Mouse (Mus musculus): Measurements from ENCODE around the gene Nck2. TPM values are rescaled to one million over a fixed set of nuclear protein-coding genes. Genes with fewer than 3 reads are reported as not detected.

The Nck2 gene
- polyA plus RNA-seq, 1 experiment, result 19.1 TPM

DNA sequence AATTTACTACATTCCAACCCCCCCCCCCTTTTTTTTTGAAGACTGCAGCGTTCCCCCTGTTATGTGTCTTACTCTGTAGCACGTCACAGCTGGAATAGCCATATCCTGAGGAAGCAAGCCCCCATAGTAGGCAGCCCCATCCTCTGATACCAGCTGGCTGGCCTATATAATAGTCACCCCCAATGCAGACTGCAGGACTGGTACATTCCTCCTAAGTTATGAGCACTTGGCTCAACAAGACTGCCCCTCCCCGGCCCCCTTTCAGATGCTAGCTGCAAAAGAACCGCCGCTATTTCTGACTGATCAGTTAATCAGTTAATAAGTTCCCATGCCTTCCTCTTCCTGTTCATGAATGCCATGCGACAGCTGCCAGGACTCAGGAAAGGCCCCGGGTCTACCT, 23.8 kb downstream of the Nck2 start:
- Histone ChIP-seq H3K36me3 (ENCODE audit: control insufficient read depth, insufficient read depth, low read length) (no peaks in the 10 kb centered on the region), H3K4me3 (ENCODE audit: insufficient read depth, low read depth, low read length) (no peak overlapping the region), H3K4me1 (ENCODE audit: control insufficient read depth, insufficient read depth, low read length) (peaks cover 34% of the 10 kb centered on the region), H3K27me3 (replicated peaks; ENCODE audit: control insufficient read depth, insufficient read depth, low read length) (no peaks in the 10 kb centered on the region), H3K27ac (ENCODE audit: insufficient read depth, low read depth, low read length) (no peak overlapping the region)
- no peak for TF ChIP-seq POLR2A (IDR thresholded peaks at IDR 0.05; ENCODE audit: low read depth, low read length)
- no peak for TF ChIP-seq CTCF (conservative IDR thresholded peaks at IDR 0.05; ENCODE audit: insufficient read depth, insufficient read length, low read depth, low read length)
- 29% methylated on average over 7 of the region's 7 CpGs for WGBS
- DNase-seq, result no peak

DNA sequence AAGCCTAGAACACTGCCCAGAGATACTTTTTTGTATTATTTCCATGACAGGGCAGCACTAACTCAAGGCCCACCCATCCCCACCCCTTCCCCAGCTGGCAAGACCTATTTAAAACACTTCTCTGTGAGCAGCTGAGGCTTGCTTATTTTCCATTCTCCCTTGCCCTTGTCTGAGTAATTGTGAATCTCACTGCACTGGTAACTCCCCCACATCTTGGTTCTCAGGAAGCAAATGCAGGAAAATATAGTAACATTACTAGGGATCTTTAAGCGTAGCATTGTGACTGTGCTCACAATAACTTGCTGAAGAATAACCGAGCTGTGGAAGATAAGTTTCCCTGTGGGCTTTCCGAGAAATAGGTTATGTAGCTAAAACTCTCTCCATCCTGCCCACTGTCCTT, 24.6 kb downstream of the Nck2 start:
- 87% methylated on average over 3 of the region's 3 CpGs for WGBS
- H3K4me3 ChIP-seq (ENCODE audit: insufficient read depth, low read depth, low read length), result no peak overlapping the region
- no peak for TF ChIP-seq CTCF (conservative IDR thresholded peaks at IDR 0.05; ENCODE audit: insufficient read depth, insufficient read length, low read depth, low read length)
- H3K4me1 ChIP-seq (ENCODE audit: control insufficient read depth, insufficient read depth, low read length), result peaks cover 31% of the 10 kb centered on the region
- DNase-seq, result no peak
- no peak overlapping the region for H3K27ac ChIP-seq (ENCODE audit: insufficient read depth, low read depth, low read length)
- no peaks in the 10 kb centered on the region for H3K27me3 ChIP-seq (replicated peaks; ENCODE audit: control insufficient read depth, insufficient read depth, low read length)
- H3K36me3 ChIP-seq (ENCODE audit: control insufficient read depth, insufficient read depth, low read length), result no peaks in the 10 kb centered on the region

DNA sequence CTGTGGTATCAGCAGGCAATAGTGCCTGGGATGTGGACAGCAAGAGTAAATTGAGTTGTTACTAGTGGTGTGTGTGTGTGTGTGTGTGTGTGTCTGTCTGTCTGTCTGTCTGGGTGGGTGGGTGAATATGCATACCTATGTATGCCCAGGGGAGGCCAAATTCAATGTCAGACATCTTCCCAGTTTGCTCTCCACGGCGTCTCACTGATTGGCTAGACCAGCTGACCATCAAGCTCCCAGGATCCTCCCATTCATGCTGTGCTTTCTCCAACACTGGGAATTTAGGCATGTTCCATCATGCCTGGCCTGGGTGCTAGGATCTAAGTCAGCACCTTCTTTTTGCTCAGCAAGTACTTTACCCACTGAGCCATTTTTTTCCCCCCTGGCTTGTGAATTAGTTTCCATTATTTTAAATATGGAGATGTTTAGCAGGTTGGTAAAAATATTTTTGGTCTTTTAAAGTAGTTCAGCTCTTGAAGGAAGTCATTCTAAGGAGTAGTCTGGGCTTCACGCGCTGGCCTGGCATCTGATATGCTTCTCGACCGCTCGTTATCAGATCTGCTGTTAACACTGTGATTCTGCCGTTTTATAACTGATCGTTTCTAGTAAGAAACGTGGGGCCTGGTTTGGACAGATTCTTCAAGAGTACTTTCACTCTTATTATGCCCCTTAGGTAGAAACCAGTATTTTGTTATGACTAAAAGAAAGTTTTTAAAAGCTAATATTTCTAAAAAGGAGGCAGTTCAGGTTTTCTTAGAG, 26.2 kb downstream of the Nck2 start:
- WGBS, result 77% methylated on average over 10 of the region's 10 CpGs
- Histone ChIP-seq H3K4me3 (ENCODE audit: insufficient read depth, low read depth, low read length) (no peak overlapping the region), H3K4me1 (ENCODE audit: control insufficient read depth, insufficient read depth, low read length) (peaks cover 35% of the 10 kb centered on the region), H3K27ac (ENCODE audit: insufficient read depth, low read depth, low read length) (no peak overlapping the region), H3K36me3 (ENCODE audit: control insufficient read depth, insufficient read depth, low read length) (no peaks in the 10 kb centered on the region), H3K27me3 (replicated peaks; ENCODE audit: control insufficient read depth, insufficient read depth, low read length) (no peaks in the 10 kb centered on the region)
- DNase-seq, result no peak
- TF ChIP-seq CTCF (conservative IDR thresholded peaks at IDR 0.05; ENCODE audit: insufficient read depth, insufficient read length, low read depth, low read length), result no peak
- no peak for TF ChIP-seq POLR2A (IDR thresholded peaks at IDR 0.05; ENCODE audit: low read depth, low read length)

DNA sequence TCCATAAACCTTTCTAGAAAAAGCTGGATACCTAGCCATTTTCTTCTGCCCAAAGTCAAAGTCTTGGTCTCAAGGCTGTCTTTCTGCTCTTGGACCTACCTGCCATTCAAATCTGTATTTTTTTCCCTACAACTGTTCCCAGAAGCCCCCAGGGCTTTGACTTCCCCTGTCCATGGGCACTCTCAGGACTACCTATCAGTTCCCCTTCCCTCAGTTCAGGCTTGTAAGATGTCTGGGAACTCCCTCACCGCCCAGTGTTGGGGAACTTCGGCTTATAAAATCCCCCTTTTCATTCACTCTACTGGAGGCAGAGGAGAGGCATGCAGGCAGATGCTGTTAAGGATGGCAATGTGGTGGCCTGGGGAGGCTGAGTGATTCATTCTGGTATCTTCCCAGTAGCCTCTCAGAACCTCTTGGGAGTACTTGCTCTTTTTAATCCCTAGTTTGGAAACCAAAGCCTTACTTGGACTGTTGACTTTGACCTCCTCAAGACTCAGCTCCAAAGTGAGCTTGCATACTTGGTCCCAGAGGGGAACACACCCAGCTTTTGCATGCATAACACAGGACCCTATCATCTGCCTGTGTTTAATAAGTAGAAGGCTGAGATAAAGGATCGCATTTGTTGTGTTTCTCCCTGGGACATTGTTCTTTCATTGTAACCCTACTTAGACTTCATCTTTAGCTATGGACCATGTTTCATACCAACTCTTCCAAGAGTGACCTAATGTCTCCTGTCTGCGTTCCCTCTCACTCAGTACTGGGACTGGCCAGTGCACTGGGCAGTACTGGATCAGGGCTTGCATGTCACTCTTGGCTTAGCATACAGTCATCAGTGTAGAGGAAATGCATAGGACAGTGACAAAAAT, 27.0 kb downstream of the Nck2 start:
- no peak for TF ChIP-seq CTCF (conservative IDR thresholded peaks at IDR 0.05; ENCODE audit: insufficient read depth, insufficient read length, low read depth, low read length)
- TF ChIP-seq POLR2A (IDR thresholded peaks at IDR 0.05; ENCODE audit: low read depth, low read length), result no peak
- peak; percentile 35 for DNase-seq
- H3K4me3 ChIP-seq (ENCODE audit: insufficient read depth, low read depth, low read length), result no peak overlapping the region
- H3K27ac ChIP-seq (ENCODE audit: insufficient read depth, low read depth, low read length), result no peak overlapping the region
- whole genome bisulfite sequencing, result 86% methylated on average over 4 of the region's 4 CpGs
- no peaks in the 10 kb centered on the region for H3K36me3 ChIP-seq (ENCODE audit: control insufficient read depth, insufficient read depth, low read length)
- no peaks in the 10 kb centered on the region for H3K27me3 ChIP-seq (replicated peaks; ENCODE audit: control insufficient read depth, insufficient read depth, low read length)
- H3K4me1 ChIP-seq (ENCODE audit: control insufficient read depth, insufficient read depth, low read length), result peaks cover 33% of the 10 kb centered on the region

DNA sequence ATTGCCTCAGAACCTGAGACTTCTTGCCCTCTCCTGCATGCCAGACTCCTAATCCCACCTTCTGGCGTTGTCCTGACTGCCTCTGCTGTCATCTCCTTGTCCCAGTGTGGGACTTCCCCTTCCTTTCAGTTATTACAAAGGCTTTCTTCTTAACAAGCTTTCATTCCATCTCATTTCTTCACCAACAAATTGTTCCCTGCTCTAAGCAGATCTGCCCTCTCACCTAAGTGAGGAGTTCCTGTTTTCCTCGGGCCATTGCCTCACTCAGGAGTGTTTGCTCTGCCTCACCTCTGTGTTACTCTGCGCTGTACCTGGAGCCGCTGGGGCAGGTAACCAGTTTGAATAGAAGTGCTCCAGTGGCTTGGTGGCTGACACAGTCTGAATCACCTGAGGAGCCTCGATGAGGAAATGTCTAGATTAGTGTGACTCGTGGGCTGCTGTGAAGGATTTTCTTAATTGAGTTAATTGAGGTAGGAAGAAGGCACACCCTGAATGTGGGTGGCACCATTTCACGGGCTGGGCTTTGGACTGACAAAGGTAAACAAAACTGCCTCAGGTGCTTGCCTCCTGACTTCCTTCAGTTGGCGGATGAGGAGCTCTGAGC, 27.8 kb downstream of the Nck2 start:
- Histone ChIP-seq H3K4me1 (ENCODE audit: control insufficient read depth, insufficient read depth, low read length) (peaks cover 28% of the 10 kb centered on the region), H3K27ac (ENCODE audit: insufficient read depth, low read depth, low read length) (no peak overlapping the region)
- WGBS, result 51% methylated on average over 8 of the region's 8 CpGs

DNA sequence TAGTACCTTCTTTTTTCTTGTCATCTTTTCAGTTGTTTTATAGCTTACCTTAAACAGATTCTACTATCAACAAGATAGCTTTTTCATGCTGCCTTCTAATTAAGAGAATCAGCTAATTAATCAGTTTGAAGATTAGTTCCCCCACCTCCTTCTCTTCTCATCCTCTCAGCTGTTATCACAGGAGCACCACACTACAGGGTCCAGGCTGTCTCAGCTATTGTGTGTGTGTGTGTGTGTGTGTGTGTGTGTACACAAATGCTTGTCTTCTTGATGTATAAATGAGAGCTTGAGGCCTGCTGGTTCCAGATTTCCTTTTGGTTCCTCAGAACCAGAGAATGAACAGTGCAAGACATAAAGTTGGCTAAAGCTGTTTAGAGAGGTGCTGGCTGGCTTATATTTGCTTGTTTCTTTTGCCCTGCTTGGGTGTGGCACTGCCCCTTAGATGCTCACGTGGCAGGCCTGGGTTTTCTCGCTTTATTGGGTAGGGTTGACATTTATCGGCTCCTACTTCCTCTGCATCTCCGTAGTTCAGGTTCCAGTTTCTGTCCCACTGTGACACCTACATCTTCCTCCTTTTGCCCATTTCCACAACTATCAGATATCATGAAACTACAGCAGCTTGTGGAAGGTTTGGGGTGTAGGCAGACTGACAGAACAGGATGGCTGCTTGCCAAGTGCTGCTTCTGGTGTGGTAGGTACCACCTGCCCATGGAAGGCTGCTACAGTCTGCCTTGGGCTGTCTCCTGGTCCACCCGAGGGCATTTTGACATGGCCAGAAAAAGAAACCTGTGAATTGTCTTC, 29.6 kb downstream of the Nck2 start:
- no peak for TF ChIP-seq CTCF (conservative IDR thresholded peaks at IDR 0.05; ENCODE audit: insufficient read depth, insufficient read length, low read depth, low read length)
- TF ChIP-seq POLR2A (IDR thresholded peaks at IDR 0.05; ENCODE audit: low read depth, low read length), result no peak
- H3K36me3 ChIP-seq (ENCODE audit: control insufficient read depth, insufficient read depth, low read length), result no peaks in the 10 kb centered on the region
- 63% methylated on average over 5 of the region's 5 CpGs for WGBS
- no peak overlapping the region for H3K4me3 ChIP-seq (ENCODE audit: insufficient read depth, low read depth, low read length)
- no peaks in the 10 kb centered on the region for H3K27me3 ChIP-seq (replicated peaks; ENCODE audit: control insufficient read depth, insufficient read depth, low read length)
- DNase-seq, result no peak
- H3K4me1 ChIP-seq (ENCODE audit: control insufficient read depth, insufficient read depth, low read length), result peaks cover 19% of the 10 kb centered on the region
- H3K27ac ChIP-seq (ENCODE audit: insufficient read depth, low read depth, low read length), result no peak overlapping the region

More for the DNA sequence above, 27.8 kb downstream of the Nck2 start:
- Histone ChIP-seq H3K36me3 (ENCODE audit: control insufficient read depth, insufficient read depth, low read length) (no peaks in the 10 kb centered on the region), H3K4me3 (ENCODE audit: insufficient read depth, low read depth, low read length) (no peak overlapping the region), H3K27me3 (replicated peaks; ENCODE audit: control insufficient read depth, insufficient read depth, low read length) (no peaks in the 10 kb centered on the region)
- no peak for DNase-seq
- TF ChIP-seq POLR2A (IDR thresholded peaks at IDR 0.05; ENCODE audit: low read depth, low read length) (no peak), CTCF (conservative IDR thresholded peaks at IDR 0.05; ENCODE audit: insufficient read depth, insufficient read length, low read depth, low read length) (no peak)

Measured in kidney, adult 2 months (tissue).